Mouse (Mus musculus) liver, postnatal 0 days (tissue): ENCODE measurements around the gene Vwce. TPM values are rescaled to one million over a fixed set of nuclear protein-coding genes. Genes with fewer than 3 reads are reported as not detected.

ENCODE experiments used
- ATAC-seq: fragments of 200-750 bp; cut with Nextera tagmentation; 2 replicates; pipeline ENCODE4 v1.8.0; 2017; ENCODE audit warnings: mild to moderate bottlenecking, moderate library complexity
- DNase-seq: peaks from one replicate; pipeline ENCODE4 v3.0.0-alpha.2; 2016
- H3K27ac ChIP-seq: fragments of 300-500 bp; sonication (generic); 2 replicates; pipeline ENCODE4 v1.5.1; 2014; ENCODE audit warnings: antibody characterized with exemption, moderate library complexity, mild to moderate bottlenecking, low read depth
- H3K27me3 ChIP-seq: fragments of 300-500 bp; sonication (generic); 2 replicates; pipeline ENCODE4 v1.6.1; 2014; ENCODE audit warnings: low read length, control low read depth, mixed read lengths; ENCODE audit not compliant: insufficient read depth
- H3K36me3 ChIP-seq: fragments of 300-500 bp; sonication (generic); replicated peaks from 2 replicates; pipeline ENCODE4 v1.6.1; 2014; ENCODE audit warnings: mild to moderate bottlenecking, control low read depth, low read length, moderate library complexity, mixed read lengths; ENCODE audit not compliant: insufficient read depth
- H3K4me1 ChIP-seq: fragments of 300-500 bp; sonication (generic); 2 replicates; pipeline ENCODE4 v1.6.1; 2014; ENCODE audit warnings: antibody characterized with exemption, mild to moderate bottlenecking, control low read depth; ENCODE audit not compliant: insufficient read depth
- H3K4me2 ChIP-seq: fragments of 300-500 bp; sonication (generic); 2 replicates; pipeline ENCODE4 v1.6.1; 2014; ENCODE audit warnings: low read depth, mild to moderate bottlenecking, low read length, moderate library complexity, mixed read lengths
- H3K4me3 ChIP-seq: fragments of 300-500 bp; sonication (generic); 2 replicates; pipeline ENCODE4 v1.5.1; 2014; ENCODE audit warnings: low read depth, low read length
- H3K9ac ChIP-seq: fragments of 300-500 bp; sonication (generic); replicated peaks from 2 replicates; pipeline ENCODE4 v1.6.1; 2014; ENCODE audit warnings: mild to moderate bottlenecking, moderate library complexity
- H3K9me3 ChIP-seq: fragments of 300-500 bp; sonication (generic); 2 replicates; pipeline ENCODE4 v1.6.1; 2016; ENCODE audit warnings: mild to moderate bottlenecking, control low read depth, low read length, mixed read lengths
- CTCF ChIP-seq: sonication (generic); IDR thresholded peaks from 2 replicates; pipeline ENCODE4 v1.5.1; 2016; ENCODE audit warnings: antibody characterized with exemption, low read depth
- EP300 ChIP-seq: IDR thresholded peaks from 2 replicates; pipeline ENCODE4 v1.6.1; 2016; ENCODE audit warnings: antibody characterized with exemption, low read depth, mild to moderate bottlenecking
- WGBS: fragments of 180-500 bp; shearing (Covaris S2); extraction: QIAGEN DNeasy Blood & Tissue Kit; methylation state at CpG from one replicate; pipeline ENCODE4 v1.1.7; 2014; ENCODE audit not compliant: insufficient replicate concordance; 5-methylcytosine and 5-hydroxymethylcytosine counted together
- polyA plus RNA-seq: library from polyadenylated mRNA; unstranded; fragments of >200 nt; fragmentation: Nextera tagmentation; extraction: Ambion mirVana; gene quantifications from 2 replicates; pipeline ENCODE4 v1.2.1, GENCODE M21; 2015

Vwce gene
- 18.2 and 19.9 TPM in 2 replicates for polyA plus RNA-seq

DNA sequence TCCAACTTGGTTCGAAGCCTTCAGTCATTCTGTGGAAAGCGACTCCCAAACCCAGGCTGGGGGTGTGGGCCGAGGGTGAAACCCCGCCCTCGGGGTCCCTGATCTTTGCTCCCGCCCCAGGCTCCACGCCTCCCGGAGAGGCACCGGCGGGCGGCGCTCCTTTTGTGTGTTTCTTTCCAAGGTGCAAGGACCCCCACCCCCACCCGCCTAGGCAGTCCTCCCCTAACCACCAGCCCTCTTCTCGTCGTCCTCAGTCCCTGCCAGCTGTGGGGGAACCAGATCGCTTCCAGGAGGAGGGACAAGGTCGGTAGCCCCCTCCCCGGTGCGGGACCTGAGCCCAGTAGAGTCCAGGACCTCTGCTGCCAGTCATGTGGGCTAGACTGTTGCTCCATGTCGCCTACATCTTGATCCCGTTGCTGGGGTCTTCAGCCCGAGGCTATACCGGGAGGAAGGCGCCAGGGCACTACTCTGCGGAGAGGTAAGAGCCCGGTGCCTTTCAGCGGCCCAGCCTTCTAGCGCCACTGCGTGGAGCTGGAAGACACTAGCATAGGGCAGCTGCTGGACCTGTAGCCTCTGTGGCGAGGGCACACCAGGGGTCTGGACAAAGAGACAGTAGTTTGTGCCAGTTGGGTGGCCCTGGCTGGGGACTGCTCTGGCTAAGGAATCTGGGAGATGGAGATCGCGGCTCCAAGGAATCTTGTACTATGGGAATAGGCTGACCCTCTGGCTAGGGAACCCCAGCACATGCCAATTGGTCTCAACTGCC is at the start of gene Vwce:
Gene Vwce (plus strand): TSS at position 108 of the 766 bp plus-strand sequence.
- Histone ChIP-seq H3K9ac (peak within 1 kb of the TSS; percentile 76), H3K27me3 (no peaks in the 10 kb centered on the region), H3K27ac (peak within 1 kb of the TSS; percentile 91), H3K4me2 (peak within 1 kb of the TSS; percentile 73), H3K4me1 (peaks cover 23% of the 10 kb centered on the region), H3K9me3 (no peaks in the 10 kb centered on the region), H3K4me3 (peak within 1 kb of the TSS; percentile 59), H3K36me3 (peaks cover 11% of the 10 kb centered on the region)
- TF ChIP-seq EP300 (no peak), CTCF (peak; percentile 66)
- peak; percentile 78 for ATAC-seq
- peak; percentile 69 for DNase-seq
- WGBS = 4% methylated on average over 32 of the region's 32 CpGs

DNA sequence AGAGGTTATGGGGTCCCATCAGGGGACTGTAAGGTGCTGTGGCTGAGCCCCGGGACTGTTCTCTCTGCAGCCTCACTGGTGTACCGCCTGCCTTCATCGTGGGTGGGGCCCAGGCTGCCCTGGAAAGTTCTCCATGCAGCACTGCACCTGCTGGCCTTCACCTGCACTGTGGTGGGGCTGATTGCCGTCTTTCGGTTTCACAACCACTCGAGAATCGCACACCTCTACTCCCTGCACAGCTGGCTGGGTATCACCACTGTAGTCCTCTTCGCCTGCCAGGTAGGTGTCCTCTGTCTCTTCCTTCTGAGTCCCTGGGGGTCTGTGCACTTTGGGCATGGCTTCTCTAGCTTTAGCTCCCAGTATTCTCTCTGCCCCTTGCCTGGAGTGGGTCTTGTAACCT is 48.9 kb upstream of the Vwce start:
- Histone ChIP-seq H3K9me3 (no peaks in the 10 kb centered on the region), H3K27ac (no peak overlapping the region), H3K4me1 (peaks cover 30% of the 10 kb centered on the region), H3K4me2 (peak overlapping the region; percentile 18; the same call in 1 of the 2 replicates), H3K9ac (no peak overlapping the region), H3K4me3 (no peak overlapping the region), H3K27me3 (no peaks in the 10 kb centered on the region), H3K36me3 (peaks cover 51% of the 10 kb centered on the region)
- ATAC-seq = peak; percentile 26
- 70% methylated on average over 8 of the region's 8 CpGs for WGBS
- DNase-seq = peak; percentile 35
- TF ChIP-seq EP300 = no peak

DNA sequence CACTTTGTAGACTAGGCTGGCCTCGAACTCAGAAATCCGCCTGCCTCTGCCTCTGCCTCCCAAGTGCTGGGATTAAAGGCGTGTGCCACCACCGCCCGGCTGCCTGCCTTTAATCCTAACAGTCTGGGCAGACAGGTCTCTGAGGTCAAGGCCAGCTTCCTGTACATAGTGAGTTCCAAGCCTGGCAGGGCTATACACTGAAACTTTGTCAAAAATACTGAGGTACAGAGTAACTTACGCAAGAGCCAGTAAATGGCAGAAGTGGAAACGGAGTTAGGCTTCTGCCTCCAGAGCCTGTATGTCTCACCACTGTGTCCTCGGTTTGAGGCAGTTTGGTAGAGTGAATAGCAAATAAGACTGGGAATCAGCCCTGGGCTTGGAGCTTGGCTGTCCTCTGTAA is 46.8 kb upstream of the Vwce start:
- TF ChIP-seq EP300 = no peak
- TF ChIP-seq CTCF = no peak
- H3K9ac ChIP-seq = no peak overlapping the region
- no peak for ATAC-seq
- H3K27ac ChIP-seq = peak overlapping the region; percentile 29; the same call in 1 of the 2 replicates
- H3K4me1 ChIP-seq = peaks cover 29% of the 10 kb centered on the region
- peaks cover 52% of the 10 kb centered on the region for H3K36me3 ChIP-seq
- 63% methylated on average over 8 of the region's 8 CpGs for WGBS
- no peak overlapping the region for H3K4me2 ChIP-seq
- H3K27me3 ChIP-seq = no peaks in the 10 kb centered on the region
- H3K9me3 ChIP-seq = no peaks in the 10 kb centered on the region
- DNase-seq = no peak
- no peak overlapping the region for H3K4me3 ChIP-seq

DNA sequence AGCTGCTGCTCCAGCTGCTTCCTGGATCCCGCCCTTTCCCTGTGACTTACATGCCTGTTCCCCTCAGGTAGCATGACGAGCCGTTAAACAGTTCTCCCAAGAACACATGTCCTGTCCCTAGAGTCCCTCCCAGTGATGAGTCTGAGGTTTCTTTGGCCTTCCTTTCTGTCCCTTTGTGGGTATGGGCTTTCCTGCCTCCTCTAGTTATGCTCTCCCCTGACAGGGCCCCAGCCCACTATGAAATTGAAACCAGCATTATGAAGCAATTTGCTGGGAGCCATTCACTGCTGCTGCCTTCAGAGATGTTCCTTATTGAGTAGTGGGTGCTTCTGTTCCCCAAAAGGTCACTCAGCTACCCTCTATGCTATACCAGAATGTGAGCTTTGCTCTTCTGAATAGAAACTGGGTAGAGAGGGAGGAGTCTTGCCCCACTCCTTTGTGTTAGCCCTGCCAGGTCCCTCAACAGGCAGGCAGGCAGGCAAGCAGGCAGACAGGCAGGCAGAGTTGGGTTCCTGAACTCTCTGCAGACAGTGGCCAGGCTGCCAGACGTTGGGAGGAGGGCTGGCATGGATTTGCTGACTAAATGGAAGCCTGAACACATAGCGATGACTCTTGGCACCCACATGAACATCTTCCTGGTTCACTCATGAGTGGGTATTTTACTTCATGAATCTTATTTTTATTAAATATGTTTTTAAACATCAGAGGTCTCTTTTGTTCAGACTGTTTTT is 44.7 kb upstream of the Vwce start:
- H3K4me1 ChIP-seq = peaks cover 31% of the 10 kb centered on the region
- H3K9me3 ChIP-seq = no peaks in the 10 kb centered on the region
- no peak overlapping the region for H3K4me3 ChIP-seq
- 53% methylated on average over 5 of the region's 5 CpGs for WGBS
- TF ChIP-seq CTCF (no peak), EP300 (no peak)
- peak overlapping the region; percentile 26; the same call in 1 of the 2 replicates for H3K9ac ChIP-seq
- H3K27me3 ChIP-seq = no peaks in the 10 kb centered on the region
- ATAC-seq = peak; percentile 7; the same call in 1 of the 2 replicates
- peaks cover 53% of the 10 kb centered on the region for H3K36me3 ChIP-seq
- DNase-seq = peak; percentile 32
- no peak overlapping the region for H3K4me2 ChIP-seq
- peak overlapping the region; percentile 45 for H3K27ac ChIP-seq

DNA sequence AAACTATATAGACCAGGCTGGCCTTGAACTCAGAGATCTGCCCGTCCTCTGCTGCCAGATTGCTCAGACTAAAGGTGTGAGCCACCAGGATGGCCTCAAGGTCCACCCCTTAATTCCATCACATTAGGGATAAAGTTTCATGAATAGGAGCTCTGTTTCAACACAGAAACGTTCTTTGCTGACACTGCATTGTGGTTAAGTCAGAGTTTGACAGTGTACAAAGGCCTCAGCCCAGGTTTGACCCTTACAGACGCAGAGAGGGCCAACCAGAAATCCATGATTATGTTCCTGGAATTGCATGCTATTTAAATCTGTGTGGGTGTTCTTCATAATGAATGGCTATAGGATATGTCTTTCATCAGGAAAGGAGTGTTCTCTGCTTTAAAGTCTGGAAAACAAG is 43.7 kb upstream of the Vwce start:
- H3K27me3 ChIP-seq = no peaks in the 10 kb centered on the region
- WGBS = 51% methylated on average over 3 of the region's 3 CpGs
- no peak overlapping the region for H3K4me2 ChIP-seq
- no peak for TF ChIP-seq CTCF
- H3K4me1 ChIP-seq = peaks cover 26% of the 10 kb centered on the region
- no peak overlapping the region for H3K9ac ChIP-seq
- H3K4me3 ChIP-seq = no peak overlapping the region
- peaks cover 60% of the 10 kb centered on the region for H3K36me3 ChIP-seq
- DNase-seq (no peak), ATAC-seq (peak; percentile 15; the same call in 1 of the 2 replicates)
- H3K9me3 ChIP-seq = no peaks in the 10 kb centered on the region
- H3K27ac ChIP-seq = peak overlapping the region; percentile 45; the same call in 1 of the 2 replicates

DNA sequence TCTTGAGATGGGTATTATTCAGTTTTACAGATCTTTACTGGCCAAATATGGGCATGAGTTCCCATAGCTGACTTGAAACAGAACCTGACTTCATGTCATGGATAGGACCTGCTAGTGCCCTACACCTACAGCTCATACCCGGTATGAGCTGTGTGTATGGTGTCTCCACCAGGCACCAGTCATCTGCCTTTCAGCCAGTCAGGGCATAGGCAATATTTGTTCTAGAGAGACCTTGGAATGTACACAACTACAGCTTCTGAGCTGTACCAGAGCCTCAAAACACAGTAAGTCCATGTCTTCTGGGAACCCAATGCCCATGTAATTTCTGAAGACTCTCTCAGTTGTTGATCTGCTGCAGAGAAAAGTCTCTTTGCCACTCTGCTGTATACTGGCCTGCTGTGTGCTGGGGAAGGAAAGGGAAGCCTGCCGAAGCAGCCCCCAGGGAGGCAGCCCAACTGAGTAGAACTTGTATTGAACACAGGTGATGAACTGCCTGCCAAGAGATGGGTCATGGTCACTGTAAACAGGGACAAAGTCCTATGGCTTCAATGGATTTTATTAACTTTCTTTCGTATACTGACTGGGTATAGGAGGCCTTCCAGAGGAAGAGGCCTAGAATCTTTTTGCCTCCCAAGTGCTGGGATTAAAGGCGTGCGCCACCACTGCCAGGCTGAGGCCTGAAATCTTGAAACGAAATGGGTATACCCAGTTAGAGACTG is 42.2 kb upstream of the Vwce start:
- 77% methylated on average over 6 of the region's 6 CpGs for WGBS
- Histone ChIP-seq H3K4me1 (peaks cover 24% of the 10 kb centered on the region), H3K36me3 (peaks cover 68% of the 10 kb centered on the region), H3K4me2 (no peak overlapping the region), H3K27ac (peak overlapping the region; percentile 45), H3K4me3 (no peak overlapping the region), H3K9me3 (no peaks in the 10 kb centered on the region), H3K9ac (no peak overlapping the region), H3K27me3 (no peaks in the 10 kb centered on the region)
- peak; percentile 75 for ATAC-seq
- TF ChIP-seq EP300 (no peak), CTCF (no peak)
- DNase-seq = peak; percentile 39
